Mouse (Mus musculus): ENCODE results near the gene Ube2n. TPM values are rescaled to one million over a fixed set of nuclear protein-coding genes. Genes with fewer than 3 reads are reported as not detected.

The Ube2n gene
- polyA plus RNA-seq, 1 experiment from 2014 or later, result 395 TPM

GRCm38 (mm10) chr10:95568016-95568415, 53.1 kb downstream of the Ube2n start:
- H3K36me3 ChIP-seq (ENCODE audit: control insufficient read depth, insufficient read depth, low read length), result no peaks in the 10 kb centered on the region
- no peaks in the 10 kb centered on the region for H3K4me1 ChIP-seq (ENCODE audit: control insufficient read depth, insufficient read depth, low read depth, low read length)
- H3K4me3 ChIP-seq (ENCODE audit: low read length), result no peak overlapping the region
- WGBS, result 81% methylated on average over 6 of the region's 6 CpGs
- ATAC-seq, result no peak
- no peaks in the 10 kb centered on the region for H3K27me3 ChIP-seq (replicated peaks; ENCODE audit: control insufficient read depth, insufficient read depth, low read length)
- H3K9ac ChIP-seq (ENCODE audit: low read depth, low read length), result no peak overlapping the region
- no peak overlapping the region for H3K27ac ChIP-seq (ENCODE audit: low read depth, low read length)
- no peak overlapping the region for H3K4me2 ChIP-seq (ENCODE audit: low read length)
- H3K9me3 ChIP-seq (ENCODE audit: control insufficient read depth, low read length), result no peaks in the 10 kb centered on the region

- Histone ChIP-seq H3K36me3 (ENCODE audit: control insufficient read depth, insufficient read depth, low read length) (no peaks in the 10 kb centered on the region), H3K9ac (ENCODE audit: low read depth, low read length) (no peak overlapping the region), H3K27me3 (replicated peaks; ENCODE audit: control insufficient read depth, insufficient read depth, low read length) (no peaks in the 10 kb centered on the region), H3K27ac (ENCODE audit: low read depth, low read length) (no peak overlapping the region), H3K9me3 (ENCODE audit: control insufficient read depth, low read length) (no peaks in the 10 kb centered on the region), H3K4me2 (ENCODE audit: low read length) (no peak overlapping the region), H3K4me1 (ENCODE audit: control insufficient read depth, insufficient read depth, low read depth, low read length) (no peaks in the 10 kb centered on the region), H3K4me3 (ENCODE audit: low read length) (no peak overlapping the region)
- no peak for ATAC-seq
- WGBS, result 81% methylated on average over 2 of the region's 2 CpGs
Measured at GRCm38 (mm10) chr10:95569441-95569840, 54.5 kb downstream of the Ube2n start.

- Histone ChIP-seq H3K27ac (ENCODE audit: low read depth, low read length) (no peak overlapping the region), H3K4me1 (ENCODE audit: control insufficient read depth, insufficient read depth, low read depth, low read length) (no peaks in the 10 kb centered on the region), H3K36me3 (ENCODE audit: control insufficient read depth, insufficient read depth, low read length) (no peaks in the 10 kb centered on the region), H3K9me3 (ENCODE audit: control insufficient read depth, low read length) (no peaks in the 10 kb centered on the region), H3K4me3 (ENCODE audit: low read length) (no peak overlapping the region), H3K9ac (ENCODE audit: low read depth, low read length) (no peak overlapping the region), H3K27me3 (replicated peaks; ENCODE audit: control insufficient read depth, insufficient read depth, low read length) (no peaks in the 10 kb centered on the region), H3K4me2 (ENCODE audit: low read length) (no peak overlapping the region)
- ATAC-seq, result no peak
- 75% methylated on average over 4 of the region's 4 CpGs for WGBS
Measured at GRCm38 (mm10) chr10:95574994-95575393, 60.0 kb downstream of the Ube2n start.

GRCm38 (mm10) chr10:95575839-95576380, 61.0 kb downstream of the Ube2n start:
- Histone ChIP-seq H3K4me2 (ENCODE audit: low read length) (no peak overlapping the region), H3K27ac (ENCODE audit: low read depth, low read length) (no peak overlapping the region), H3K4me1 (ENCODE audit: control insufficient read depth, insufficient read depth, low read depth, low read length) (no peaks in the 10 kb centered on the region), H3K36me3 (ENCODE audit: control insufficient read depth, insufficient read depth, low read length) (no peaks in the 10 kb centered on the region), H3K4me3 (ENCODE audit: low read length) (no peak overlapping the region), H3K27me3 (replicated peaks; ENCODE audit: control insufficient read depth, insufficient read depth, low read length) (no peaks in the 10 kb centered on the region), H3K9me3 (ENCODE audit: control insufficient read depth, low read length) (no peaks in the 10 kb centered on the region), H3K9ac (ENCODE audit: low read depth, low read length) (no peak overlapping the region)
- ATAC-seq, result no peak
- WGBS, result 71% methylated on average over 10 of the region's 10 CpGs

- Histone ChIP-seq H3K4me2 (ENCODE audit: low read length) (peak overlapping the region; percentile 3; the same call in 1 of the 2 replicates), H3K9me3 (ENCODE audit: control insufficient read depth, low read length) (no peaks in the 10 kb centered on the region)
Measured at GRCm38 (mm10) chr10:95576876-95577566, 62.1 kb downstream of the Ube2n start.

GRCm38 (mm10) chr10:95577567-95577950, 62.6 kb downstream of the Ube2n start:
- H3K27me3 ChIP-seq (replicated peaks; ENCODE audit: control insufficient read depth, insufficient read depth, low read length), result no peaks in the 10 kb centered on the region
- H3K27ac ChIP-seq (ENCODE audit: low read depth, low read length), result no peak overlapping the region
- no peaks in the 10 kb centered on the region for H3K9me3 ChIP-seq (ENCODE audit: control insufficient read depth, low read length)
- H3K4me3 ChIP-seq (ENCODE audit: low read length), result no peak overlapping the region
- no peak overlapping the region for H3K9ac ChIP-seq (ENCODE audit: low read depth, low read length)
- no peaks in the 10 kb centered on the region for H3K36me3 ChIP-seq (ENCODE audit: control insufficient read depth, insufficient read depth, low read length)
- ATAC-seq, result 0 out of 2 replicates have a peak, but pooled peaks have one; percentile 6
- WGBS, result 17% methylated on average over 4 of the region's 4 CpGs
- H3K4me1 ChIP-seq (ENCODE audit: control insufficient read depth, insufficient read depth, low read depth, low read length), result no peaks in the 10 kb centered on the region
- H3K4me2 ChIP-seq (ENCODE audit: low read length), result no peak overlapping the region

More at GRCm38 (mm10) chr10:95576876-95577566, 62.1 kb downstream of the Ube2n start:
- Histone ChIP-seq H3K27ac (ENCODE audit: low read depth, low read length) (no peak overlapping the region), H3K36me3 (ENCODE audit: control insufficient read depth, insufficient read depth, low read length) (no peaks in the 10 kb centered on the region), H3K27me3 (replicated peaks; ENCODE audit: control insufficient read depth, insufficient read depth, low read length) (no peaks in the 10 kb centered on the region), H3K4me1 (ENCODE audit: control insufficient read depth, insufficient read depth, low read depth, low read length) (no peaks in the 10 kb centered on the region), H3K4me3 (ENCODE audit: low read length) (no peak overlapping the region), H3K9ac (ENCODE audit: low read depth, low read length) (no peak overlapping the region)
- no peak for ATAC-seq
- 44% methylated on average over 14 of the region's 14 CpGs for WGBS

GRCm38 (mm10) chr10:95585554-95585953, 70.6 kb downstream of the Ube2n start:
- Histone ChIP-seq H3K9me3 (ENCODE audit: control insufficient read depth, low read length) (no peaks in the 10 kb centered on the region), H3K36me3 (ENCODE audit: control insufficient read depth, insufficient read depth, low read length) (no peaks in the 10 kb centered on the region), H3K4me2 (ENCODE audit: low read length) (no peak overlapping the region), H3K9ac (ENCODE audit: low read depth, low read length) (no peak overlapping the region), H3K4me1 (ENCODE audit: control insufficient read depth, insufficient read depth, low read depth, low read length) (no peaks in the 10 kb centered on the region), H3K4me3 (ENCODE audit: low read length) (no peak overlapping the region), H3K27me3 (replicated peaks; ENCODE audit: control insufficient read depth, insufficient read depth, low read length) (no peaks in the 10 kb centered on the region), H3K27ac (ENCODE audit: low read depth, low read length) (no peak overlapping the region)
- 92% methylated on average over 6 of the region's 6 CpGs for WGBS
- no peak for ATAC-seq

GRCm38 (mm10) chr10:95587509-95588220, 72.7 kb downstream of the Ube2n start:
- Histone ChIP-seq H3K36me3 (ENCODE audit: control insufficient read depth, insufficient read depth, low read length) (no peaks in the 10 kb centered on the region), H3K4me3 (ENCODE audit: low read length) (no peak overlapping the region), H3K4me2 (ENCODE audit: low read length) (no peak overlapping the region), H3K27ac (ENCODE audit: low read depth, low read length) (no peak overlapping the region), H3K9me3 (ENCODE audit: control insufficient read depth, low read length) (no peaks in the 10 kb centered on the region), H3K9ac (ENCODE audit: low read depth, low read length) (no peak overlapping the region), H3K27me3 (replicated peaks; ENCODE audit: control insufficient read depth, insufficient read depth, low read length) (no peaks in the 10 kb centered on the region), H3K4me1 (ENCODE audit: control insufficient read depth, insufficient read depth, low read depth, low read length) (no peaks in the 10 kb centered on the region)
- 0 out of 2 replicates have a peak, but pooled peaks have one; percentile 50 for ATAC-seq
- WGBS, result 48% methylated on average over 8 of the region's 8 CpGs

- H3K4me2 ChIP-seq (ENCODE audit: low read length), result no peak overlapping the region
- H3K4me3 ChIP-seq (ENCODE audit: low read length), result no peak overlapping the region
- WGBS, result 94% methylated on average over 4 of the region's 4 CpGs
- H3K36me3 ChIP-seq (ENCODE audit: control insufficient read depth, insufficient read depth, low read length), result no peaks in the 10 kb centered on the region
- no peaks in the 10 kb centered on the region for H3K9me3 ChIP-seq (ENCODE audit: control insufficient read depth, low read length)
- no peak overlapping the region for H3K27ac ChIP-seq (ENCODE audit: low read depth, low read length)
- no peak overlapping the region for H3K9ac ChIP-seq (ENCODE audit: low read depth, low read length)
- H3K4me1 ChIP-seq (ENCODE audit: control insufficient read depth, insufficient read depth, low read depth, low read length), result no peaks in the 10 kb centered on the region
- ATAC-seq, result no peak
- H3K27me3 ChIP-seq (replicated peaks; ENCODE audit: control insufficient read depth, insufficient read depth, low read length), result no peaks in the 10 kb centered on the region
Measured at GRCm38 (mm10) chr10:95589196-95589595, 74.3 kb downstream of the Ube2n start.

Measured in hindbrain, embryonic 16.5 days (tissue).